Mouse (Mus musculus) MEL (cell line): ENCODE results near the gene Prex1. TPM values are rescaled to one million over a fixed set of nuclear protein-coding genes. Genes with fewer than 3 reads are reported as not detected.

Experiments
- DNase-seq: peaks from one replicate; pipeline ENCODE4 v3.0.0; 2011; ENCODE audit warnings: low read depth, low spot score
- H3K27ac ChIP-seq: 2 replicates; pipeline ENCODE4 v1.5.1; 2012; ENCODE audit warnings: low read depth, mild to moderate bottlenecking, control low read depth, low read length, moderate library complexity; ENCODE audit not compliant: control insufficient read depth
- H3K27me3 ChIP-seq, 2 experiments: fragments of 150-350 bp in 1 of 2; sonication (generic) in 1 of 2; 2 replicates each; pipeline ENCODE4 v1.6.1; 2012; ENCODE audit warnings: low read length in 2 of 2, mild to moderate bottlenecking in 2 of 2, improper control_type of control experiment in 1 of 2, moderate library complexity in 1 of 2; ENCODE audit not compliant: insufficient read depth in 2 of 2, control insufficient read depth in 1 of 2
- H3K36me3 ChIP-seq, 2 experiments: 2 replicates each; pipeline ENCODE4 v1.6.1; 2012 to 2014; ENCODE audit warnings: low read length in 2 of 2, improper control_type of control experiment in 1 of 2, inconsistent platforms in 1 of 2, mild to moderate bottlenecking in 1 of 2; ENCODE audit not compliant: insufficient read depth in 2 of 2, control insufficient read depth in 1 of 2
- H3K4me1 ChIP-seq, 2 experiments: fragments of 150-350 bp in 1 of 2; sonication (generic) in 1 of 2; 2 replicates each; pipeline ENCODE4 v1.6.1; 2012; ENCODE audit warnings: low read length in 2 of 2, improper control_type of control experiment in 1 of 2, mild to moderate bottlenecking in 1 of 2; ENCODE audit not compliant: insufficient read depth in 2 of 2, control insufficient read depth in 1 of 2
- H3K4me3 ChIP-seq, 2 experiments: fragments of 150-350 bp in 1 of 2; sonication (generic) in 1 of 2; 2 replicates each; pipeline ENCODE4 v1.5.1; 2012; ENCODE audit warnings: low read depth in 2 of 2, low read length in 2 of 2, mild to moderate bottlenecking in 2 of 2, moderate library complexity in 2 of 2, control low read depth in 1 of 2, improper control_type of control experiment in 1 of 2; ENCODE audit not compliant: control insufficient read depth in 1 of 2, insufficient read depth in 1 of 2
- H3K79me2 ChIP-seq: 2 replicates; pipeline ENCODE4 v1.6.1; 2012; ENCODE audit warnings: mild to moderate bottlenecking, low read length, moderate library complexity; ENCODE audit not compliant: control insufficient read depth, poor library complexity, insufficient read depth
- H3K9ac ChIP-seq: 2 replicates; pipeline ENCODE4 v1.6.1; 2012; ENCODE audit warnings: low read depth, mild to moderate bottlenecking, control low read depth, low read length, moderate library complexity; ENCODE audit not compliant: control insufficient read depth, poor library complexity, severe bottlenecking
- H3K9me3 ChIP-seq: fragments of 150-350 bp; sonication (generic); replicated peaks from 2 replicates; pipeline ENCODE4 v1.6.1; 2012; ENCODE audit warnings: mild to moderate bottlenecking, low read length, improper control_type of control experiment, moderate library complexity; ENCODE audit not compliant: insufficient read depth
- BHLHE40 ChIP-seq: IDR thresholded peaks from 2 replicates; pipeline ENCODE4 v1.6.1; 2012; ENCODE audit warnings: low read depth, mild to moderate bottlenecking, inconsistent platforms, low read length, improper control_type of control experiment, borderline replicate concordance
- CHD1 ChIP-seq: IDR thresholded peaks from 2 replicates; pipeline ENCODE4 v1.6.1; 2012; ENCODE audit warnings: low read depth, mild to moderate bottlenecking, inconsistent platforms, low read length, improper control_type of control experiment
- CTCF ChIP-seq, 3 experiments: IDR thresholded peaks in 2 of 3; conservative IDR thresholded peaks in 1 of 3; 2 replicates each; pipeline ENCODE4 v1.5.1; 2011 to 2012; ENCODE audit warnings: low read length in 3 of 3, low read depth in 2 of 3, mild to moderate bottlenecking in 2 of 3, improper control_type of control experiment in 1 of 3, inconsistent platforms in 1 of 3, mixed read lengths in 1 of 3, moderate library complexity in 1 of 3; ENCODE audit not compliant: control insufficient read depth in 1 of 3, insufficient read depth in 1 of 3, poor library complexity in 1 of 3, severe bottlenecking in 1 of 3
- E2F4 ChIP-seq: IDR thresholded peaks from 2 replicates; pipeline ENCODE4 v1.6.1; 2011; ENCODE audit warnings: low read depth, low read length, improper control_type of control experiment, borderline replicate concordance
- ELF1 ChIP-seq: IDR thresholded peaks from 2 replicates; pipeline ENCODE4 v1.6.1; 2014; ENCODE audit warnings: low read depth, mild to moderate bottlenecking, inconsistent platforms, low read length, improper control_type of control experiment, moderate library complexity
- EP300 ChIP-seq, 2 experiments: IDR thresholded peaks; 2 replicates each; pipeline ENCODE4 v1.6.1; 2011; ENCODE audit warnings: improper control_type of control experiment in 2 of 2, low read length in 2 of 2, low read depth in 1 of 2, mild to moderate bottlenecking in 1 of 2
- GATA1 ChIP-seq: IDR thresholded peaks from 2 replicates; pipeline ENCODE4 v1.6.1; 2011; ENCODE audit warnings: low read depth, low read length, improper control_type of control experiment
- HCFC1 ChIP-seq: IDR thresholded peaks from 2 replicates; pipeline ENCODE4 v1.6.1; 2012; ENCODE audit warnings: low read depth, mild to moderate bottlenecking, inconsistent platforms, low read length, improper control_type of control experiment, moderate library complexity
- JUND ChIP-seq: IDR thresholded peaks from 2 replicates; pipeline ENCODE4 v1.6.1; 2011; ENCODE audit warnings: low read depth, mild to moderate bottlenecking, improper control_type of control experiment, low read length
- KAT2A ChIP-seq: conservative IDR thresholded peaks from 2 replicates; pipeline ENCODE4 v1.6.1; 2012; ENCODE audit warnings: low read depth, low read length, improper control_type of control experiment, inconsistent platforms
- MAFK ChIP-seq: IDR thresholded peaks from 2 replicates; pipeline ENCODE4 v1.6.1; 2011; ENCODE audit warnings: low read depth, mild to moderate bottlenecking, low read length, improper control_type of control experiment, borderline replicate concordance
- MAZ ChIP-seq: IDR thresholded peaks from 2 replicates; pipeline ENCODE4 v1.6.1; 2012; ENCODE audit warnings: low read depth, mild to moderate bottlenecking, inconsistent platforms, low read length, improper control_type of control experiment
- MEF2A ChIP-seq: IDR thresholded peaks from 2 replicates; pipeline ENCODE4 v1.6.1; 2014; ENCODE audit warnings: low read depth, mild to moderate bottlenecking, inconsistent platforms, low read length, improper control_type of control experiment; ENCODE audit not compliant: poor library complexity, insufficient replicate concordance, severe bottlenecking; ENCODE audit errors: extremely low read depth
- MXI1 ChIP-seq: IDR thresholded peaks from 2 replicates; pipeline ENCODE4 v1.6.1; 2011; ENCODE audit warnings: mild to moderate bottlenecking, low read depth, low read length, improper control_type of control experiment
- MYC ChIP-seq: IDR thresholded peaks from 2 replicates; pipeline ENCODE4 v1.6.1; 2011; ENCODE audit warnings: low read depth, mild to moderate bottlenecking, low read length, improper control_type of control experiment, moderate library complexity
- NRF1 ChIP-seq: IDR thresholded peaks from 2 replicates; pipeline ENCODE4 v1.6.1; 2014; ENCODE audit warnings: low read depth, mild to moderate bottlenecking, inconsistent platforms, low read length, improper control_type of control experiment, moderate library complexity; ENCODE audit not compliant: poor library complexity, insufficient read depth, severe bottlenecking
- POLR2A ChIP-seq, 2 experiments: IDR thresholded peaks; 2 replicates each; pipeline ENCODE4 v1.6.1; 2011 to 2012; ENCODE audit warnings: low read length in 2 of 2, mild to moderate bottlenecking in 2 of 2, control low read depth in 1 of 2, improper control_type of control experiment in 1 of 2, low read depth in 1 of 2, moderate library complexity in 1 of 2; ENCODE audit not compliant: control insufficient read depth in 1 of 2, insufficient read depth in 1 of 2, poor library complexity in 1 of 2
- POLR2AphosphoS2 ChIP-seq: IDR thresholded peaks from 2 replicates; pipeline ENCODE4 v1.6.1; 2011; ENCODE audit warnings: low read length, improper control_type of control experiment
- POLR2AphosphoS5 ChIP-seq: IDR thresholded peaks from 2 replicates; pipeline ENCODE4 v1.6.1; 2012; ENCODE audit warnings: low read depth, borderline replicate concordance, mild to moderate bottlenecking, inconsistent platforms, low read length, moderate library complexity, mixed read lengths
- SMC3 ChIP-seq: IDR thresholded peaks from 2 replicates; pipeline ENCODE4 v1.6.1; 2011; ENCODE audit warnings: low read depth, low read length, improper control_type of control experiment
- TCF12 ChIP-seq: IDR thresholded peaks from 2 replicates; pipeline ENCODE4 v1.6.1; 2014; ENCODE audit warnings: low read depth, mild to moderate bottlenecking, inconsistent platforms, low read length, improper control_type of control experiment, moderate library complexity
- USF1 ChIP-seq: IDR thresholded peaks from 2 replicates; pipeline ENCODE4 v1.6.1; 2014; ENCODE audit warnings: low read depth, mild to moderate bottlenecking, inconsistent platforms, low read length, improper control_type of control experiment, moderate library complexity
- USF2 ChIP-seq, 2 experiments: IDR thresholded peaks; 2 replicates each; pipeline ENCODE4 v1.6.1; 2011 to 2012; ENCODE audit warnings: improper control_type of control experiment in 2 of 2, low read length in 2 of 2, borderline replicate concordance in 1 of 2, inconsistent platforms in 1 of 2, low read depth in 1 of 2, mild to moderate bottlenecking in 1 of 2; ENCODE audit not compliant: insufficient read depth in 1 of 2
- ZC3H11A ChIP-seq: IDR thresholded peaks from 2 replicates; pipeline ENCODE4 v1.6.1; 2012; ENCODE audit warnings: low read depth, mild to moderate bottlenecking, inconsistent platforms, low read length, improper control_type of control experiment
- ZKSCAN1 ChIP-seq: IDR thresholded peaks from 2 replicates; pipeline ENCODE4 v1.6.1; 2012; ENCODE audit warnings: low read depth, mild to moderate bottlenecking, inconsistent platforms, low read length, improper control_type of control experiment, moderate library complexity
- ZMIZ1 ChIP-seq: IDR thresholded peaks from 2 replicates; pipeline ENCODE4 v1.6.1; 2012; ENCODE audit warnings: low read depth, mild to moderate bottlenecking, inconsistent platforms, low read length, improper control_type of control experiment, moderate library complexity
- ZNF384 ChIP-seq: IDR thresholded peaks from 2 replicates; pipeline ENCODE4 v1.6.1; 2012; ENCODE audit warnings: low read depth, mild to moderate bottlenecking, inconsistent platforms, low read length, improper control_type of control experiment
- polyA plus RNA-seq, 2 experiments: library from polyadenylated mRNA; stranded (reverse) in 1 of 2; unstranded in 1 of 2; fragments of >175 nt in 1 of 2; fragments of >200 nt in 1 of 2; gene quantifications; 2 replicates each; pipeline versions ENCODE4 v1.2.1 to v1.2.4; 2012; ENCODE audit warnings: low replicate concordance in 2 of 2, low read depth in 1 of 2; ENCODE audit not compliant: insufficient read length in 2 of 2, insufficient read depth in 1 of 2, missing spikeins in 1 of 2
- total RNA-seq: library from RNA; depleted of rRNA; stranded (reverse); fragments of 300-350 nt; gene quantifications from 2 replicates; pipeline ENCODE4 v1.2.3, GENCODE M21; 2012

Prex1 gene
- total and polyA plus RNA-seq, 3 experiments = 8.0 to 33.1 (median 15.8) TPM

GRCm38 (mm10) chr2:166735469-166736001, 21.9 kb upstream of the Prex1 start:
- no peak overlapping the region for H3K27ac ChIP-seq
- H3K27me3 ChIP-seq = peaks cover 0 to 2% of the 10 kb centered on the region in 2 experiments; a peak in 1 of 4 replicates
- TF ChIP-seq BHLHE40 = no peak
- TF ChIP-seq CHD1 = no peak
- no peak for TF ChIP-seq ZC3H11A
- TF ChIP-seq MAZ = no peak
- no peak for TF ChIP-seq SMC3
- TF ChIP-seq CTCF (IDR thresholded peaks at IDR 0.05 in 2 of 3, conservative IDR thresholded peaks at IDR 0.05 in 1 of 3; ENCODE audit: control insufficient read depth in 1 of 3, insufficient read depth in 1 of 3, low read depth in 2 of 3, low read length in 3 of 3, poor library complexity in 1 of 3, severe bottlenecking in 1 of 3) = no peak
- TF ChIP-seq ZMIZ1 = no peak
- no peak for TF ChIP-seq USF1
- TF ChIP-seq NRF1 = no peak
- TF ChIP-seq HCFC1 = no peak
- TF ChIP-seq MEF2A = no peak
- TF ChIP-seq JUND = no peak
- no peak for TF ChIP-seq POLR2AphosphoS5
- no peak for TF ChIP-seq TCF12
- TF ChIP-seq ZKSCAN1 = no peak
- TF ChIP-seq MYC = no peak
- no peak for TF ChIP-seq POLR2A (IDR thresholded peaks at IDR 0.05; ENCODE audit: control insufficient read depth in 1 of 2, insufficient read depth in 1 of 2, low read depth in 1 of 2, low read length in 2 of 2, poor library complexity in 1 of 2)
- TF ChIP-seq MAFK = no peak
- no peak for TF ChIP-seq ELF1
- no peak for TF ChIP-seq ZNF384
- TF ChIP-seq, all 39 proteins: peak for 0
- Histone ChIP-seq H3K9me3 (no peaks in the 10 kb centered on the region), H3K36me3 (no peaks in the 10 kb centered on the region), H3K9ac (no peak overlapping the region), H3K4me1 (no peaks in the 10 kb centered on the region), H3K4me3 (no peak overlapping the region), H3K79me2 (no peaks in the 10 kb centered on the region)
- no peak for DNase-seq

DNA sequence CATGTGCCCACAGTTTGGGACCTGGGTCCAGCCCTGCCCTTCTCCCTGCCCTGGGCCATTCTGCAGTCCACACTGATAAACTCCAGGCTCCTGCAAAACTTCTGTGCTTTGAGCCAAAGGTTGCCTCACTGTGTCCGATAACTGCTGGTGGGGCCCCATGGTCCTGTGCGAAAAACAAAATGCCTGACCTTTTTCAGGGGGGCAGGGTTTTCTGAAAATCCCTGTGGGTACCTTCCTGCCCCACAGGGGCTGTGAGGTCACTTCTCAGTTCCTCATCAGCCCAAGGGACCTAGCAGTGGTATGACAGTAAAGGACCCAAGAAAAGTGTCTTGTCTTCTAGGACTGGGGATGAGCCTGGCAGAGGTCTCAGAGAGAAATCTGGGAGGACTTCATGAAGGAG, 19.2 kb upstream of the Prex1 start:
- no peak for DNase-seq
- no peak overlapping the region for H3K9ac ChIP-seq

More for the DNA sequence above, 19.2 kb upstream of the Prex1 start:
- H3K9me3 ChIP-seq = no peaks in the 10 kb centered on the region
- no peaks in the 10 kb centered on the region for H3K79me2 ChIP-seq
- H3K4me3 ChIP-seq = no peak overlapping the region
- no peaks in the 10 kb centered on the region for H3K36me3 ChIP-seq
- TF ChIP-seq TCF12 = no peak
- TF ChIP-seq KAT2A = no peak
- no peak for TF ChIP-seq CHD1
- no peak for TF ChIP-seq USF2 (IDR thresholded peaks at IDR 0.05; ENCODE audit: borderline replicate concordance in 1 of 2, insufficient read depth in 1 of 2, low read depth in 1 of 2, low read length in 2 of 2)
- TF ChIP-seq EP300 (IDR thresholded peaks at IDR 0.05; ENCODE audit: low read depth in 1 of 2, low read length in 2 of 2) = no peak
- TF ChIP-seq BHLHE40 = no peak
- TF ChIP-seq MAZ = no peak
- no peak for TF ChIP-seq CTCF (IDR thresholded peaks at IDR 0.05 in 2 of 3, conservative IDR thresholded peaks at IDR 0.05 in 1 of 3; ENCODE audit: control insufficient read depth in 1 of 3, insufficient read depth in 1 of 3, low read depth in 2 of 3, low read length in 3 of 3, poor library complexity in 1 of 3, severe bottlenecking in 1 of 3)
- TF ChIP-seq E2F4 = no peak
- TF ChIP-seq POLR2AphosphoS2 = no peak
- TF ChIP-seq MXI1 = no peak
- no peak for TF ChIP-seq GATA1
- no peak overlapping the region for H3K27ac ChIP-seq
- 0 out of 4 replicates have a peak, but pooled peaks cover 0 to 5% of the 10 kb centered on the region in 2 experiments for H3K4me1 ChIP-seq
- peaks cover 0 to 2% of the 10 kb centered on the region in 2 experiments; a peak in 1 of 4 replicates for H3K27me3 ChIP-seq
